Mouse (Mus musculus) intestine, embryonic 14.5 days (tissue): ENCODE measurements around the gene Mroh3. TPM values are rescaled to one million over a fixed set of nuclear protein-coding genes. Genes with fewer than 3 reads are reported as not detected.

Experiments used
- ATAC-seq: fragments of 200-750 bp; cut with Nextera tagmentation; replicated peaks from 2 replicates; pipeline ENCODE4 v1.8.0; 2017; ENCODE audit warnings: low read depth, moderate number of reproducible peaks, moderate TSS enrichment, moderate library complexity; ENCODE audit not compliant: low FRiP score, low TSS enrichment
- DNase-seq: peaks from one replicate; pipeline ENCODE4 v3.0.0-alpha.2; 2018; ENCODE audit warnings: low spot score
- H3K27ac ChIP-seq: fragments of 300-500 bp; sonication (generic); 2 replicates; pipeline ENCODE4 v1.5.1; 2014; ENCODE audit warnings: low read depth, mild to moderate bottlenecking, control low read depth
- H3K27me3 ChIP-seq: fragments of 300-500 bp; sonication (generic); replicated peaks from 2 replicates; pipeline ENCODE4 v1.6.1; 2014; ENCODE audit warnings: low read length, control low read depth; ENCODE audit not compliant: control insufficient read depth, insufficient read depth
- H3K36me3 ChIP-seq: fragments of 300-500 bp; sonication (generic); 2 replicates; pipeline ENCODE4 v1.6.1; 2014; ENCODE audit warnings: low read length, control low read depth; ENCODE audit not compliant: control insufficient read depth, insufficient read depth
- H3K4me1 ChIP-seq: fragments of 300-500 bp; sonication (generic); replicated peaks from 2 replicates; pipeline ENCODE4 v1.6.1; 2014; ENCODE audit warnings: low read length, control low read depth, mixed read lengths; ENCODE audit not compliant: control insufficient read depth, insufficient read depth
- H3K4me2 ChIP-seq: fragments of 300-500 bp; sonication (generic); 2 replicates; pipeline ENCODE4 v1.6.1; 2014; ENCODE audit warnings: low read length
- H3K4me3 ChIP-seq: fragments of 300-500 bp; sonication (generic); 2 replicates; pipeline ENCODE4 v1.5.1; 2014; ENCODE audit warnings: low read depth, low read length, control low read depth, mixed read lengths
- H3K9ac ChIP-seq: fragments of 300-500 bp; sonication (generic); 2 replicates; pipeline ENCODE4 v1.6.1; 2014; ENCODE audit warnings: mild to moderate bottlenecking, low read length
- H3K9me3 ChIP-seq: fragments of 300-500 bp; sonication (generic); 2 replicates; pipeline ENCODE4 v1.6.1; 2016; ENCODE audit warnings: low read length, control low read depth; ENCODE audit not compliant: control insufficient read depth
- WGBS: fragments of 180-500 bp; shearing (Covaris S2); extraction: QIAGEN DNeasy Blood & Tissue Kit; methylation state at CpG from one replicate; pipeline ENCODE4 v1.1.7; 2014; 5-methylcytosine and 5-hydroxymethylcytosine counted together
- polyA plus RNA-seq: library from polyadenylated mRNA; unstranded; fragments of >200 nt; fragmentation: Nextera tagmentation; extraction: Ambion mirVana; gene quantifications from 2 replicates; pipeline ENCODE4 v1.2.1, GENCODE M21; 2014

The Mroh3 gene
- polyA plus RNA-seq, 1 experiment from 2014 or later = 1.1 TPM

GRCm38 (mm10) chr1:136159830-136160229 lies 52.8 kb downstream of the Mroh3 start:
- Histone ChIP-seq H3K9ac (no peak overlapping the region), H3K4me1 (no peaks in the 10 kb centered on the region), H3K4me2 (no peak overlapping the region), H3K36me3 (peaks cover 73% of the 10 kb centered on the region), H3K27me3 (no peaks in the 10 kb centered on the region), H3K27ac (no peak overlapping the region), H3K9me3 (no peaks in the 10 kb centered on the region), H3K4me3 (no peak overlapping the region)
- ATAC-seq = no peak
- 58% methylated on average over 10 of the region's 12 CpGs for WGBS
- no peak for DNase-seq

GRCm38 (mm10) chr1:136156951-136157350 lies 55.7 kb downstream of the Mroh3 start:
- H3K9ac ChIP-seq = no peak overlapping the region
- WGBS = 89% methylated on average over 4 of the region's 4 CpGs
- H3K4me1 ChIP-seq = no peaks in the 10 kb centered on the region
- no peak overlapping the region for H3K4me3 ChIP-seq
- ATAC-seq (no peak), DNase-seq (no peak)
- no peak overlapping the region for H3K4me2 ChIP-seq
- no peaks in the 10 kb centered on the region for H3K27me3 ChIP-seq
- no peaks in the 10 kb centered on the region for H3K9me3 ChIP-seq
- peaks cover 76% of the 10 kb centered on the region for H3K36me3 ChIP-seq
- H3K27ac ChIP-seq = no peak overlapping the region

- Histone ChIP-seq H3K27ac (no peak overlapping the region), H3K4me1 (no peaks in the 10 kb centered on the region), H3K36me3 (peaks cover 78% of the 10 kb centered on the region), H3K4me2 (no peak overlapping the region), H3K4me3 (no peak overlapping the region), H3K9ac (no peak overlapping the region), H3K9me3 (no peaks in the 10 kb centered on the region), H3K27me3 (no peaks in the 10 kb centered on the region)
- DNase-seq = no peak
- ATAC-seq = no peak
- WGBS = 98% methylated on average over 4 of the region's 4 CpGs
Observed at GRCm38 (mm10) chr1:136156304-136156703, 56.3 kb downstream of the Mroh3 start.

- Histone ChIP-seq H3K9me3 (no peaks in the 10 kb centered on the region), H3K27ac (no peak overlapping the region), H3K4me2 (no peak overlapping the region), H3K36me3 (peaks cover 75% of the 10 kb centered on the region), H3K4me3 (no peak overlapping the region), H3K9ac (no peak overlapping the region), H3K4me1 (no peaks in the 10 kb centered on the region), H3K27me3 (no peaks in the 10 kb centered on the region)
- DNase-seq (no peak), ATAC-seq (no peak)
- WGBS = 78% methylated on average over 8 of the region's 8 CpGs
Observed at GRCm38 (mm10) chr1:136151371-136151770, 61.3 kb downstream of the Mroh3 start.

GRCm38 (mm10) chr1:136149702-136150101 lies 62.9 kb downstream of the Mroh3 start:
- Histone ChIP-seq H3K4me1 (no peaks in the 10 kb centered on the region), H3K36me3 (peaks cover 75% of the 10 kb centered on the region), H3K4me3 (no peak overlapping the region), H3K4me2 (no peak overlapping the region), H3K9me3 (no peaks in the 10 kb centered on the region), H3K27ac (no peak overlapping the region), H3K9ac (no peak overlapping the region), H3K27me3 (no peaks in the 10 kb centered on the region)
- no peak for ATAC-seq
- no peak for DNase-seq
- WGBS = 95% methylated on average over 9 of the region's 9 CpGs

- Histone ChIP-seq H3K9ac (no peak overlapping the region), H3K4me3 (no peak overlapping the region), H3K27me3 (no peaks in the 10 kb centered on the region), H3K27ac (no peak overlapping the region), H3K4me2 (no peak overlapping the region), H3K9me3 (no peaks in the 10 kb centered on the region), H3K36me3 (peaks cover 20% of the 10 kb centered on the region), H3K4me1 (peaks cover 34% of the 10 kb centered on the region)
- 90% methylated on average over 10 of the region's 10 CpGs for WGBS
- ATAC-seq (no peak), DNase-seq (no peak)
Observed at GRCm38 (mm10) chr1:136143514-136143913, 69.1 kb downstream of the Mroh3 start.

- no peak for ATAC-seq
Observed at GRCm38 (mm10) chr1:136142336-136142735, 70.3 kb downstream of the Mroh3 start.

GRCm38 (mm10) chr1:136141176-136141950 lies 71.3 kb downstream of the Mroh3 start:
- Histone ChIP-seq H3K9me3 (no peaks in the 10 kb centered on the region), H3K36me3 (peaks cover 4% of the 10 kb centered on the region; the same call in 1 of the 2 replicates), H3K4me3 (no peak overlapping the region), H3K27me3 (no peaks in the 10 kb centered on the region), H3K4me1 (peaks cover 55% of the 10 kb centered on the region), H3K9ac (no peak overlapping the region), H3K27ac (no peak overlapping the region), H3K4me2 (no peak overlapping the region)
- ATAC-seq (no peak), DNase-seq (no peak)
- WGBS = 82% methylated on average over 11 of the region's 11 CpGs

More at GRCm38 (mm10) chr1:136142336-136142735, 70.3 kb downstream of the Mroh3 start:
- H3K27me3 ChIP-seq = no peaks in the 10 kb centered on the region
- peaks cover 45% of the 10 kb centered on the region for H3K4me1 ChIP-seq
- H3K9me3 ChIP-seq = no peaks in the 10 kb centered on the region
- H3K4me2 ChIP-seq = no peak overlapping the region
- H3K4me3 ChIP-seq = no peak overlapping the region
- H3K27ac ChIP-seq = no peak overlapping the region
- H3K36me3 ChIP-seq = peaks cover 8% of the 10 kb centered on the region
- no peak for DNase-seq
- no peak overlapping the region for H3K9ac ChIP-seq
- 33% methylated on average over 6 of the region's 6 CpGs for WGBS
